Mouse (Mus musculus) liver, embryonic 11.5 days (tissue): ENCODE measurements around the gene Gm13271. TPM values are rescaled to one million over a fixed set of nuclear protein-coding genes. Genes with fewer than 3 reads are reported as not detected.
"Not testable (repeated sequence)": the region's sequence is repeated elsewhere in the genome, so short reads cannot be mapped to it uniquely, and the experiment has no call there.

Source experiments
- ATAC-seq: fragments of 200-750 bp; cut with Nextera tagmentation; replicated peaks from 2 replicates; pipeline ENCODE4 v1.8.0; 2017; ENCODE audit warnings: moderate number of reproducible peaks, mild to moderate bottlenecking, moderate TSS enrichment, moderate library complexity; ENCODE audit not compliant: low FRiP score
- DNase-seq: peaks from one replicate; pipeline ENCODE4 v3.0.0-alpha.2; 2017; ENCODE audit warnings: low spot score
- H3K27ac ChIP-seq: fragments of 300-500 bp; sonication (generic); 2 replicates; pipeline ENCODE4 v1.5.1; 2014; ENCODE audit warnings: mild to moderate bottlenecking, low read depth, low read length, control low read depth
- H3K27me3 ChIP-seq: fragments of 300-500 bp; sonication (generic); replicated peaks from 2 replicates; pipeline ENCODE4 v1.6.1; 2014; ENCODE audit warnings: low read length, mixed read lengths; ENCODE audit not compliant: control insufficient read depth, insufficient read depth
- H3K36me3 ChIP-seq: fragments of 300-500 bp; sonication (generic); 2 replicates; pipeline ENCODE4 v1.6.1; 2014; ENCODE audit warnings: mild to moderate bottlenecking, low read length, moderate library complexity, mixed read lengths; ENCODE audit not compliant: control insufficient read depth, insufficient read depth
- H3K4me1 ChIP-seq: fragments of 300-500 bp; sonication (generic); replicated peaks from 2 replicates; pipeline ENCODE4 v1.6.1; 2014; ENCODE audit warnings: low read length, mixed read lengths; ENCODE audit not compliant: control insufficient read depth, insufficient read depth
- H3K4me2 ChIP-seq: fragments of 300-500 bp; sonication (generic); 2 replicates; pipeline ENCODE4 v1.6.1; 2014; ENCODE audit warnings: mild to moderate bottlenecking, control low read depth, moderate library complexity
- H3K4me3 ChIP-seq: fragments of 300-500 bp; sonication (generic); 2 replicates; pipeline ENCODE4 v1.5.1; 2014; ENCODE audit warnings: low read depth, low read length, control low read depth
- H3K9ac ChIP-seq: fragments of 300-500 bp; sonication (generic); 2 replicates; pipeline ENCODE4 v1.6.1; 2014; ENCODE audit warnings: low read depth, low read length, control low read depth
- H3K9me3 ChIP-seq: fragments of 300-500 bp; sonication (generic); 2 replicates; pipeline ENCODE4 v1.6.1; 2016; ENCODE audit warnings: low read length, inconsistent platforms, mixed read lengths; ENCODE audit not compliant: control insufficient read depth
- WGBS: fragments of 180-500 bp; shearing (Covaris S2); extraction: QIAGEN DNeasy Blood & Tissue Kit; methylation state at CpG from one replicate; pipeline ENCODE4 v1.1.7; 2014; 5-methylcytosine and 5-hydroxymethylcytosine counted together
- polyA plus RNA-seq: library from polyadenylated mRNA; unstranded; fragments of >200 nt; fragmentation: Nextera tagmentation; extraction: Ambion mirVana; gene quantifications from 2 replicates; pipeline ENCODE4 v1.2.1, GENCODE M21; 2014

Gene Gm13271
- polyA plus RNA-seq, 1 experiment from 2014 or later = not detected

- H3K9me3 ChIP-seq, H3K4me2 ChIP-seq, H3K36me3 ChIP-seq, H3K4me3 ChIP-seq, H3K9ac ChIP-seq, ATAC-seq, H3K27ac ChIP-seq, H3K4me1 ChIP-seq, H3K27me3 ChIP-seq, DNase-seq: not testable (repeated sequence)
- WGBS = 0% methylated on average over 6 of the region's 52 CpGs
Measured at GRCm38 (mm10) chr4:88793936-88794675, 39.4 kb downstream of the Gm13271 start, which contains the start of gene Gm13275. Gm13275 (plus strand) TSS chr4:88794487.

- H3K36me3 ChIP-seq, H3K27ac ChIP-seq, DNase-seq, H3K4me3 ChIP-seq, H3K9me3 ChIP-seq, H3K4me2 ChIP-seq, H3K9ac ChIP-seq, ATAC-seq, H3K27me3 ChIP-seq, H3K4me1 ChIP-seq: not testable (repeated sequence)
- no CpG with 5 or more reads among the region's 28 CpGs for WGBS
Measured at GRCm38 (mm10) chr4:88797097-88797496, 42.4 kb downstream of the Gm13271 start, which contains the start of gene Gm13279. Gm13279 (plus strand) TSS chr4:88797397.

GRCm38 (mm10) chr4:88799365-88799764, 44.7 kb downstream of the Gm13271 start, which contains the start of gene Gm13285:
Gm13285 (plus strand) TSS chr4:88799665.
- H3K27ac ChIP-seq, H3K4me2 ChIP-seq, H3K9ac ChIP-seq, DNase-seq, H3K9me3 ChIP-seq, H3K4me1 ChIP-seq, H3K36me3 ChIP-seq, H3K4me3 ChIP-seq, H3K27me3 ChIP-seq, ATAC-seq: not testable (repeated sequence)
- 6% methylated on average over 2 of the region's 7 CpGs for WGBS

GRCm38 (mm10) chr4:88802954-88803353, 48.3 kb downstream of the Gm13271 start, which contains the start of gene Gm13287:
Gm13287 (plus strand) TSS chr4:88803254.
- H3K36me3 ChIP-seq, H3K27me3 ChIP-seq, H3K9me3 ChIP-seq, H3K4me1 ChIP-seq, H3K9ac ChIP-seq, DNase-seq, H3K4me3 ChIP-seq, H3K4me2 ChIP-seq, ATAC-seq, H3K27ac ChIP-seq: not testable (repeated sequence)
- no CpG with 5 or more reads among the region's 29 CpGs for WGBS

Other genes starting within 250 kb of the Gm13271 start
- gene Ifnb1, start 232.1 kb upstream of the Gm13271 start, polyA plus RNA-seq = not detected in 2 replicates
- not detected in 2 replicates for gene Ifna15, start 196.6 kb upstream of the Gm13271 start, polyA plus RNA-seq
- gene Ifna14, start 183.1 kb upstream of the Gm13271 start, polyA plus RNA-seq = not detected in 2 replicates
- gene Ifna9, start 162.5 kb upstream of the Gm13271 start, polyA plus RNA-seq = not detected in 2 replicates
- not detected in 2 replicates for gene Ifna12, start 151.5 kb upstream of the Gm13271 start, polyA plus RNA-seq
- not detected in 2 replicates for gene C87499, start 120.5 kb upstream of the Gm13271 start, polyA plus RNA-seq
- not detected in 2 replicates for gene Ifna13, start 110.4 kb upstream of the Gm13271 start, polyA plus RNA-seq
- not detected in 2 replicates for gene Ifna16, start 77.9 kb upstream of the Gm13271 start, polyA plus RNA-seq
- gene Ifna2, start 71.0 kb upstream of the Gm13271 start, polyA plus RNA-seq = not detected in 2 replicates
- not detected in 2 replicates for gene Ifnab, start 63.5 kb upstream of the Gm13271 start, polyA plus RNA-seq
- 0.85 and 0.96 TPM in 2 replicates for gene Gm26566, start 33.1 kb upstream of the Gm13271 start, polyA plus RNA-seq
- 65.1 and 72.9 TPM in 2 replicates for gene Klhl9, start 32.4 kb upstream of the Gm13271 start, polyA plus RNA-seq
- gene Gm13283, start 5.3 kb downstream of the Gm13271 start, polyA plus RNA-seq = not detected in 2 replicates
- gene Gm13290, start 19.0 kb downstream of the Gm13271 start, polyA plus RNA-seq = not detected in 2 replicates
- gene Gm13289, start 22.1 kb downstream of the Gm13271 start, polyA plus RNA-seq = not detected in 2 replicates
- not detected in 2 replicates for gene Gm13272, start 25.0 kb downstream of the Gm13271 start, polyA plus RNA-seq
- gene Ifnz, start 27.3 kb downstream of the Gm13271 start, polyA plus RNA-seq = not detected in 2 replicates
- not detected in 2 replicates for gene Gm13276, start 30.8 kb downstream of the Gm13271 start, polyA plus RNA-seq
- gene Gm13277, start 33.8 kb downstream of the Gm13271 start, polyA plus RNA-seq = not detected in 2 replicates
- not detected in 2 replicates for gene Gm13278, start 36.7 kb downstream of the Gm13271 start, polyA plus RNA-seq
- gene Gm13275, start 39.6 kb downstream of the Gm13271 start, polyA plus RNA-seq = not detected in 2 replicates
- not detected in 2 replicates for gene Gm13279, start 42.5 kb downstream of the Gm13271 start, polyA plus RNA-seq
- 0.26 and 0.66 TPM in 2 replicates for gene Gm13285, start 44.8 kb downstream of the Gm13271 start, polyA plus RNA-seq
- not detected in 2 replicates for gene Gm13287, start 48.4 kb downstream of the Gm13271 start, polyA plus RNA-seq
- gene Gm13288, start 50.7 kb downstream of the Gm13271 start, polyA plus RNA-seq = not detected in 2 replicates
- not detected in 2 replicates for gene Ifna7, start 61.4 kb downstream of the Gm13271 start, polyA plus RNA-seq
- not detected in 2 replicates for gene Ifna11, start 65.1 kb downstream of the Gm13271 start, polyA plus RNA-seq
- gene Ifna6, start 72.5 kb downstream of the Gm13271 start, polyA plus RNA-seq = not detected in 2 replicates
- gene Ifna5, start 80.7 kb downstream of the Gm13271 start, polyA plus RNA-seq = not detected in 2 replicates
- gene Ifna4, start 87.0 kb downstream of the Gm13271 start, polyA plus RNA-seq = not detected in 2 replicates
- gene Ifna1, start 95.2 kb downstream of the Gm13271 start, polyA plus RNA-seq = not detected in 2 replicates
- gene Ifne, start 125.3 kb downstream of the Gm13271 start, polyA plus RNA-seq = not detected in 2 replicates